Mouse (Mus musculus): Measurements from ENCODE around the gene Lcp2. TPM values are rescaled to one million over a fixed set of nuclear protein-coding genes. Genes with fewer than 3 reads are reported as not detected.
A peak's percentile ranks its signal among the peaks of the same experiment; 100 is the strongest.

Gene Lcp2
- total and polyA plus RNA-seq, 3 experiments, result 55.7 to 70.0 (median 66.4) TPM

DNA sequence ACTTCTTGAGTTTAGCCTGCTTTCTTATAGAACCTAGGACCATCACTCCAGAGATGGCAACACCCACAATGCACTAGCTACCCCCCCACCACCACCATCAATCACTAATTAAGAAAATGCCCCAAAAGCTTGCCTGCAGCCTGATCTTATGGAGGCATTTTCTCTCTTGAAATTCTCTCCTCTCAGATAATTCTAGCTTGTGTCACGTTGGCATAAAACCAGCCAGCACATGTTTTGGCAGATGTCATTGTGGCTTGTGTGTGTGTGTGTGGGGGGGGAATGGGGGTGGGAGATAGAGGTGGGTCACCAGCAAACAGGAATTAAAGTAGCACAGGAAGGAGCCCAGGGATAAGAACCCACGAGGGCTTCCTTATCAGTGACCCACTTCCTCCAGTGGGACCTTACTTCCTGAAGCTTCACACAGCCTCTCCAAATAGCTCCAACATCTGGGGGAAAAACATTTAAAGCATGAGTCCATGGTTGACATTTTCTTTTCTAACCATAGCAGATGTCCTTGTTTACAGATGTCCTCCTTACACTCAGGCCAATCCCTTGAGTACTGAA, 69.9 kb downstream of the Lcp2 start (continued):
- TF ChIP-seq POLR2AphosphoS5 (IDR thresholded peaks at IDR 0.05; ENCODE audit: borderline replicate concordance, low read depth, low read length) (no peak), USF1 (IDR thresholded peaks at IDR 0.05; ENCODE audit: low read depth, low read length) (peak; percentile 78), ZMIZ1 (IDR thresholded peaks at IDR 0.05; ENCODE audit: low read depth, low read length) (peak; percentile 53; the same call in 1 of the 2 replicates), MYB (IDR thresholded peaks at IDR 0.05; ENCODE audit: low read depth, low read length) (0 out of 2 replicates have a peak, but pooled peaks have one; percentile 37), MYC (IDR thresholded peaks at IDR 0.05; ENCODE audit: low read depth, low read length) (peak; percentile 74; the same call in 1 of the 2 replicates), TAL1 (IDR thresholded peaks at IDR 0.05; ENCODE audit: low read length) (peak; percentile 75), ZNF384 (IDR thresholded peaks at IDR 0.05; ENCODE audit: low read depth, low read length) (no peak), TCF12 (IDR thresholded peaks at IDR 0.05; ENCODE audit: low read depth, low read length) (peak; percentile 91), GATA1 (IDR thresholded peaks at IDR 0.05; ENCODE audit: low read depth, low read length) (peak; percentile 97)

- Histone ChIP-seq H3K79me2 (ENCODE audit: control insufficient read depth, insufficient read depth, low read length, poor library complexity) (no peaks in the 10 kb centered on the region), H3K27ac (ENCODE audit: control insufficient read depth, low read depth, low read length) (no peak overlapping the region), H3K36me3 (ENCODE audit: control insufficient read depth in 1 of 2, insufficient read depth in 2 of 2, low read length in 2 of 2) (peaks cover 0 to 32% of the 10 kb centered on the region in 2 experiments; a peak in 2 of 4 replicates), H3K4me3 (ENCODE audit: control insufficient read depth in 1 of 2, insufficient read depth in 1 of 2, low read depth in 2 of 2, low read length in 2 of 2) (no peak overlapping the region), H3K4me1 (ENCODE audit: control insufficient read depth in 1 of 2, insufficient read depth in 2 of 2, low read length in 2 of 2) (peaks cover 18 to 40% of the 10 kb centered on the region in 2 experiments), H3K9ac (ENCODE audit: control insufficient read depth, low read depth, low read length, poor library complexity, severe bottlenecking) (no peak overlapping the region), H3K9me3 (replicated peaks; ENCODE audit: insufficient read depth, low read length) (no peaks in the 10 kb centered on the region), H3K27me3 (ENCODE audit: control insufficient read depth in 1 of 2, insufficient read depth in 2 of 2, low read length in 2 of 2) (no peaks in the 10 kb centered on the region)
- DNase-seq (ENCODE audit: low read depth, low spot score), result no peak
- TF ChIP-seq ZNF384 (IDR thresholded peaks at IDR 0.05; ENCODE audit: low read depth, low read length) (peak; percentile 80), GATA1 (IDR thresholded peaks at IDR 0.05; ENCODE audit: low read depth, low read length) (peak; percentile 75), POLR2AphosphoS2 (IDR thresholded peaks at IDR 0.05; ENCODE audit: low read length) (no peak)
Measured at GRCm38 (mm10) chr11:34117581-34117980, 70.9 kb downstream of the Lcp2 start.

DNA sequence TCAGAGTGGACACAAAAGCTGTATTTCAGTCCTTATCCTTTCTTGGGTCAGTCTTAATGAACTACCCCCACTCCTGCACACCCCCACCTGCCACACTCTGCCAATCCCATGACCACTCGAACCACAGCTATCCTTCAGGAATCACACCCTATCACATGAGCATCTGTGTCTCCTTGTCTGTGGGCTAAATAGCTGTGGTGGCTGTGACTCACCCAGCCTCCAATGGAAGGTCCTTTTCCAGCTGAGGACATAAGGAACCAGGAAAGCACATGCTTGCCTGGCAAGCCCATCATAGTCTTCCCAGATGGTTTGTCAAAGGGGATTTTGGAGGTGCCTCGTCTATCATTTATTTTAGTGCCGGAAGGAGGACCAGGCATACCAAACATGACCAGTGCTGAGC, 71.6 kb downstream of the Lcp2 start:
- TF ChIP-seq CHD1 (IDR thresholded peaks at IDR 0.05; ENCODE audit: low read depth, low read length), result no peak
- TF ChIP-seq ZKSCAN1 (IDR thresholded peaks at IDR 0.05; ENCODE audit: low read depth, low read length), result no peak
- no peak for TF ChIP-seq ELF1 (IDR thresholded peaks at IDR 0.05; ENCODE audit: low read depth, low read length)
- no peak for TF ChIP-seq ZMIZ1 (IDR thresholded peaks at IDR 0.05; ENCODE audit: low read depth, low read length)
- no peak for TF ChIP-seq RCOR1 (IDR thresholded peaks at IDR 0.05; ENCODE audit: low read depth, low read length)
- TF ChIP-seq RAD21 (IDR thresholded peaks at IDR 0.05; ENCODE audit: low read depth, low read length), result no peak
- TF ChIP-seq ZC3H11A (IDR thresholded peaks at IDR 0.05; ENCODE audit: low read depth, low read length), result no peak
- TF ChIP-seq ETS1 (IDR thresholded peaks at IDR 0.05; ENCODE audit: low read depth, low read length), result no peak
- no peak for TF ChIP-seq NELFE (IDR thresholded peaks at IDR 0.05; ENCODE audit: low read depth, low read length)
- TF ChIP-seq UBTF (IDR thresholded peaks at IDR 0.05; ENCODE audit: borderline replicate concordance, insufficient read depth, low read depth, low read length), result no peak
- TF ChIP-seq MYB (IDR thresholded peaks at IDR 0.05; ENCODE audit: low read depth, low read length), result no peak
- no peak for TF ChIP-seq POLR2A (IDR thresholded peaks at IDR 0.05; ENCODE audit: control insufficient read depth in 1 of 2, insufficient read depth in 1 of 2, low read depth in 1 of 2, low read length in 2 of 2, poor library complexity in 1 of 2)
- no peak for TF ChIP-seq USF1 (IDR thresholded peaks at IDR 0.05; ENCODE audit: low read depth, low read length)
- no peak for TF ChIP-seq CHD2 (IDR thresholded peaks at IDR 0.05; ENCODE audit: low read length)
- no peak overlapping the region for H3K4me3 ChIP-seq (ENCODE audit: control insufficient read depth in 1 of 2, insufficient read depth in 1 of 2, low read depth in 2 of 2, low read length in 2 of 2)
- no peaks in the 10 kb centered on the region for H3K27me3 ChIP-seq (ENCODE audit: control insufficient read depth in 1 of 2, insufficient read depth in 2 of 2, low read length in 2 of 2)
- H3K27ac ChIP-seq (ENCODE audit: control insufficient read depth, low read depth, low read length), result no peak overlapping the region
- no peak for DNase-seq (ENCODE audit: low read depth, low spot score)
- H3K36me3 ChIP-seq (ENCODE audit: control insufficient read depth in 1 of 2, insufficient read depth in 2 of 2, low read length in 2 of 2), result peaks cover 0 to 31% of the 10 kb centered on the region in 2 experiments; a peak in 2 of 4 replicates
- no peaks in the 10 kb centered on the region for H3K9me3 ChIP-seq (replicated peaks; ENCODE audit: insufficient read depth, low read length)
- H3K4me1 ChIP-seq (ENCODE audit: control insufficient read depth in 1 of 2, insufficient read depth in 2 of 2, low read length in 2 of 2), result peaks cover 15 to 38% of the 10 kb centered on the region in 2 experiments
- H3K79me2 ChIP-seq (ENCODE audit: control insufficient read depth, insufficient read depth, low read length, poor library complexity), result no peaks in the 10 kb centered on the region
- no peak overlapping the region for H3K9ac ChIP-seq (ENCODE audit: control insufficient read depth, low read depth, low read length, poor library complexity, severe bottlenecking)
